Mouse (Mus musculus) hindbrain, embryonic 14.5 days (tissue): ENCODE results near the gene Elmsan1. TPM values are rescaled to one million over a fixed set of nuclear protein-coding genes. Genes with fewer than 3 reads are reported as not detected.
A peak's percentile ranks its signal among the peaks of the same experiment; 100 is the strongest.
"Not testable (repeated sequence)": the region's sequence is repeated elsewhere in the genome, so short reads cannot be mapped to it uniquely, and the experiment has no call there.

Experiments used
- ATAC-seq: fragments of 200-750 bp; cut with Nextera tagmentation; 2 replicates; pipeline ENCODE4 v1.8.0; 2017; ENCODE audit warnings: moderate number of reproducible peaks, mild to moderate bottlenecking, moderate TSS enrichment, moderate library complexity; ENCODE audit not compliant: low FRiP score
- DNase-seq: peaks from one replicate; pipeline ENCODE4 v3.0.0-alpha.2; 2015; ENCODE audit warnings: low spot score
- H3K27ac ChIP-seq: fragments of 300-500 bp; sonication (generic); 2 replicates; pipeline ENCODE4 v1.5.1; 2014; ENCODE audit warnings: mild to moderate bottlenecking, moderate library complexity
- H3K27me3 ChIP-seq: fragments of 300-500 bp; sonication (generic); 2 replicates; pipeline ENCODE4 v1.6.1; 2014; ENCODE audit warnings: mild to moderate bottlenecking, low read length, mixed read lengths; ENCODE audit not compliant: control insufficient read depth, insufficient read depth
- H3K36me3 ChIP-seq: fragments of 300-500 bp; sonication (generic); replicated peaks from 2 replicates; pipeline ENCODE4 v1.6.1; 2014; ENCODE audit not compliant: control insufficient read depth, insufficient read depth
- H3K4me1 ChIP-seq: fragments of 300-500 bp; sonication (generic); replicated peaks from 2 replicates; pipeline ENCODE4 v1.6.1; 2014; ENCODE audit warnings: antibody characterized with exemption, low read length, mixed read lengths; ENCODE audit not compliant: control insufficient read depth, insufficient read depth
- H3K4me2 ChIP-seq: fragments of 300-500 bp; sonication (generic); replicated peaks from 2 replicates; pipeline ENCODE4 v1.6.1; 2014; ENCODE audit warnings: mild to moderate bottlenecking, moderate library complexity
- H3K4me3 ChIP-seq: fragments of 300-500 bp; sonication (generic); replicated peaks from 2 replicates; pipeline ENCODE4 v1.5.1; 2014; ENCODE audit warnings: mild to moderate bottlenecking, low read length
- H3K9ac ChIP-seq: fragments of 300-500 bp; sonication (generic); 2 replicates; pipeline ENCODE4 v1.6.1; 2014
- H3K9me3 ChIP-seq: fragments of 300-500 bp; sonication (generic); 2 replicates; pipeline ENCODE4 v1.6.1; 2016; ENCODE audit warnings: low read length; ENCODE audit not compliant: control insufficient read depth
- WGBS: fragments of 180-500 bp; shearing (Covaris S2); extraction: QIAGEN DNeasy Blood & Tissue Kit; methylation state at CpG from one replicate; pipeline ENCODE4 v1.1.7; 2014; 5-methylcytosine and 5-hydroxymethylcytosine counted together
- polyA plus RNA-seq: library from polyadenylated mRNA; unstranded; fragments of >200 nt; fragmentation: Nextera tagmentation; extraction: Ambion mirVana; gene quantifications from 2 replicates; pipeline ENCODE4 v1.2.1, GENCODE M21; 2014

Gene Elmsan1
- polyA plus RNA-seq, 1 experiment from 2014 or later = 4.4 TPM

- Histone ChIP-seq H3K9me3 (no peaks in the 10 kb centered on the region), H3K4me1 (no peaks in the 10 kb centered on the region), H3K9ac (no peak overlapping the region), H3K27ac (no peak overlapping the region), H3K36me3 (no peaks in the 10 kb centered on the region), H3K27me3 (no peaks in the 10 kb centered on the region), H3K4me2 (no peak overlapping the region), H3K4me3 (no peak overlapping the region)
- WGBS = 65% methylated on average over 1 of the region's 1 CpGs
- ATAC-seq (no peak), DNase-seq (no peak)
These were observed 111.0 kb downstream of the Elmsan1 start for GRCm38 (mm10) chr12:84107692-84108091.

- no peaks in the 10 kb centered on the region for H3K36me3 ChIP-seq
- H3K9ac ChIP-seq = no peak overlapping the region
- WGBS = 89% methylated on average over 3 of the region's 3 CpGs
These were observed 111.7 kb downstream of the Elmsan1 start for GRCm38 (mm10) chr12:84107012-84107411.

GRCm38 (mm10) chr12:84101493-84101845 is 117.2 kb downstream of the Elmsan1 start:
- Histone ChIP-seq H3K27me3 (no peaks in the 10 kb centered on the region), H3K9ac (peak overlapping the region; percentile 65), H3K27ac (no peak overlapping the region), H3K36me3 (no peaks in the 10 kb centered on the region), H3K4me2 (peak overlapping the region; percentile 83), H3K4me3 (peak overlapping the region; percentile 47), H3K9me3 (no peaks in the 10 kb centered on the region), H3K4me1 (peaks cover 5% of the 10 kb centered on the region; the same call in 1 of the 2 replicates)
- DNase-seq = no peak
- 50% methylated on average over 2 of the region's 2 CpGs for WGBS
- no peak for ATAC-seq

More at GRCm38 (mm10) chr12:84107012-84107411, 111.7 kb downstream of the Elmsan1 start:
- H3K27me3 ChIP-seq = no peaks in the 10 kb centered on the region
- no peak overlapping the region for H3K4me2 ChIP-seq
- H3K27ac ChIP-seq = no peak overlapping the region
- H3K9me3 ChIP-seq = no peaks in the 10 kb centered on the region
- no peak overlapping the region for H3K4me3 ChIP-seq
- DNase-seq (no peak), ATAC-seq (no peak)
- no peaks in the 10 kb centered on the region for H3K4me1 ChIP-seq

DNA sequence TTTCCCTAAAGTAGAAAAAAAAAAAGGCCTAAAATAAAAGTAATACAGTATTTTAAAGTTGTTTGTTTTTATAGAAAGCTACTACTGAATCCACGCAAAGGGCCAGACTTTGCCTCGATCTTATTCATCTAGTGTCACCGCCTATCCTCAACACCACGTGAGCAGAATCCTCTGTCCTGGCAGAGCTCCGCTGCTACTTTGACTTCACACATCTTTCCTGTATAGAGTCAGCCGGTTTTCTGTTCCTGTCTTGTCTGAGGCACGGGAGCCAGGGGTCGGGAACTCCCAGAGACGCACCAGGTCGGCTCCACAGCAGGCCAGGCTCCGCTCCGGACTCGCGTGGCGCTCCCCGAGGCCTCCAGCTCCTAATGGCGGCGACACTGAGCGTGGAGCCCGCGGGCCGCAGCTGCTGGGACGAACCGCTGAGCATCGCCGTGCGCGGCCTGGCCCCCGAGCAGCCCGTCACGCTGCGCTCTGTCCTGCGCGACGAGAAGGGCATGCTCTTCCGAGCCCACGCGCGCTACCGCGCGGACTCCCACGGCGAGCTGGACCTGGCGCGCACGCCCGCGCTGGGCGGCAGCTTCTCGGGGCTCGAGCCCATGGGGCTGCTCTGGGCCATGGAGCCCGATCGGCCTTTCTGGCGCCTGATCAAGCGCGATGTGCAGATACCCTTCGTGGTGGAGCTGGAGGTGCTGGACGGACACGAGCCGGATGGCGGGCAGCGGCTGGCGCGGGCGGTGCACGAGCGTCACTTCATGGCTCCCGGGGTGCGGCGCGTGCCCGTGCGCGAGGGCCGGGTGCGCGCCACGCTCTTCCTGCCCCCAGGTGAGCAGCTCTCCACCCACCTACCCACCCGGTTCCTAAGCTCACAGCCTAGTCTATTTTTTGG is 117.8 kb downstream of the Elmsan1 start, which contains the start of gene Acot6:
TSS of gene Acot6 (plus strand) at position 51 of the 889 bp plus-strand sequence.
- Histone ChIP-seq H3K4me2 (peak within 1 kb of the TSS; percentile 83), H3K4me3 (peak within 1 kb of the TSS; percentile 47), H3K27ac (peak within 1 kb of the TSS; percentile 59; the same call in 1 of the 2 replicates), H3K9ac (peak within 1 kb of the TSS; percentile 65)
- ATAC-seq = peak; percentile 82
- H3K4me1 ChIP-seq, H3K27me3 ChIP-seq, H3K36me3 ChIP-seq, H3K9me3 ChIP-seq: not testable (repeated sequence)
- under 1% methylated on average over 72 of the region's 80 CpGs for WGBS
- peak; percentile 67 for DNase-seq

DNA sequence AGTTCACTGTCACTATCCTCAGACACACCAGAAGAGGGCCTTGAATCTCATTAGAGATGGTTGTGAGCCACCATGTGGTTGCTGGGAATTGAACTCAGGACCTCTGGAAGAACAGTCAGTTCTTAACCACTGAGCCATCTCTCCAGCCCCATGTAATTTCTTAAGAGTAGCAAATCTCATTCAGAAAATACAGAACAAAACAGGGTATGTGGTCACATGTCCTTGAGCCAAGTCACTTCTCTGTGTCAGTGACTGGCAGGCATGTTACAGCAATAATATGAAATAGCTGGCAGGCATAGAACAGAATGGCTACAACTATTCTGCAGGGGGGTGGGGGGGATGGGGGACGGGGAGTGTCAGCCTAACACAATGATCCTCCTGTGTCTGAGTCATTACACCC is 118.6 kb downstream of the Elmsan1 start:
- H3K4me2 ChIP-seq = peak overlapping the region; percentile 83
- H3K9me3 ChIP-seq = no peaks in the 10 kb centered on the region
- 32% methylated on average over 1 of the region's 1 CpGs for WGBS
- DNase-seq = no peak
- no peaks in the 10 kb centered on the region for H3K36me3 ChIP-seq
- H3K4me1 ChIP-seq = peaks cover 5% of the 10 kb centered on the region; the same call in 1 of the 2 replicates
- no peak for ATAC-seq
- no peak overlapping the region for H3K27ac ChIP-seq
- peak overlapping the region; percentile 47; the same call in 1 of the 2 replicates for H3K4me3 ChIP-seq
- no peaks in the 10 kb centered on the region for H3K27me3 ChIP-seq
- H3K9ac ChIP-seq = peak overlapping the region; percentile 65; the same call in 1 of the 2 replicates

GRCm38 (mm10) chr12:84099605-84100004 is 119.1 kb downstream of the Elmsan1 start:
- H3K4me1 ChIP-seq = peaks cover 5% of the 10 kb centered on the region; the same call in 1 of the 2 replicates
- H3K4me2 ChIP-seq = no peak overlapping the region
- DNase-seq (no peak), ATAC-seq (no peak)
- H3K4me3 ChIP-seq = no peak overlapping the region
- no peak overlapping the region for H3K27ac ChIP-seq
- 97% methylated on average over 2 of the region's 2 CpGs for WGBS
- H3K27me3 ChIP-seq = no peaks in the 10 kb centered on the region
- H3K9me3 ChIP-seq = no peaks in the 10 kb centered on the region
- H3K9ac ChIP-seq = no peak overlapping the region
- no peaks in the 10 kb centered on the region for H3K36me3 ChIP-seq

Other genes starting within 250 kb of the Elmsan1 start
- not detected in 2 replicates for gene Heatr4, start 234.0 kb downstream of the Elmsan1 start, polyA plus RNA-seq
- 9.8 and 13.8 TPM in 2 replicates for gene Acot2, start 231.0 kb downstream of the Elmsan1 start, polyA plus RNA-seq
- gene Acot1, start 209.4 kb downstream of the Elmsan1 start, polyA plus RNA-seq = 100 and 108 TPM in 2 replicates
- gene Acot4, start 180.5 kb downstream of the Elmsan1 start, polyA plus RNA-seq = 0.54 and 0.61 TPM in 2 replicates
- gene Gm49366, start 179.9 kb downstream of the Elmsan1 start, polyA plus RNA-seq = not detected in 2 replicates
- 0.78 and 1.9 TPM in 2 replicates for gene Acot3, start 166.7 kb downstream of the Elmsan1 start, polyA plus RNA-seq
- gene Acot5, start 149.6 kb downstream of the Elmsan1 start, polyA plus RNA-seq = 0.30 and 0.48 TPM in 2 replicates
- 1.5 TPM in 2 replicates for gene Acot6, start 118.2 kb downstream of the Elmsan1 start, polyA plus RNA-seq
- 6.3 and 7.3 TPM in 2 replicates for gene Dnal1, start 104.5 kb downstream of the Elmsan1 start, polyA plus RNA-seq
- gene Pnma1, start 70.4 kb downstream of the Elmsan1 start, polyA plus RNA-seq = 3.2 and 4.1 TPM in 2 replicates
- gene Ptgr2, start 66.4 kb upstream of the Elmsan1 start, polyA plus RNA-seq = 15.4 and 18.2 TPM in 2 replicates
- 62.5 and 67.6 TPM in 2 replicates for gene Zfp410, start 98.0 kb upstream of the Elmsan1 start, polyA plus RNA-seq
- 40.1 and 41.5 TPM in 2 replicates for gene Coq6, start 142.8 kb upstream of the Elmsan1 start, polyA plus RNA-seq
- gene Fam161b, start 143.0 kb upstream of the Elmsan1 start, polyA plus RNA-seq = 15.3 and 16.0 TPM in 2 replicates
- 11.3 and 13.6 TPM in 2 replicates for gene Entpd5, start 190.1 kb upstream of the Elmsan1 start, polyA plus RNA-seq
- gene Bbof1, start 190.2 kb upstream of the Elmsan1 start, polyA plus RNA-seq = 2.6 and 3.0 TPM in 2 replicates
- gene Rnf113a2, start 198.3 kb upstream of the Elmsan1 start, polyA plus RNA-seq = 22.0 and 23.8 TPM in 2 replicates
- 37.9 and 38.3 TPM in 2 replicates for gene Aldh6a1, start 232.1 kb upstream of the Elmsan1 start, polyA plus RNA-seq
- 30.4 and 34.3 TPM in 2 replicates for gene Lin52, start 232.5 kb upstream of the Elmsan1 start, polyA plus RNA-seq